Mouse (Mus musculus) adrenal gland, adult (tissue): ENCODE data around the gene Mknk2.

Experiments
- DNase-seq, 2 experiments: peaks; one replicate each; pipeline ENCODE4 v3.0.0; 2022 to 2023; ENCODE audit warnings: low spot score in 1 of 2; ENCODE audit not compliant: inconsistent age in 2 of 2

Gene Mknk2

DNA sequence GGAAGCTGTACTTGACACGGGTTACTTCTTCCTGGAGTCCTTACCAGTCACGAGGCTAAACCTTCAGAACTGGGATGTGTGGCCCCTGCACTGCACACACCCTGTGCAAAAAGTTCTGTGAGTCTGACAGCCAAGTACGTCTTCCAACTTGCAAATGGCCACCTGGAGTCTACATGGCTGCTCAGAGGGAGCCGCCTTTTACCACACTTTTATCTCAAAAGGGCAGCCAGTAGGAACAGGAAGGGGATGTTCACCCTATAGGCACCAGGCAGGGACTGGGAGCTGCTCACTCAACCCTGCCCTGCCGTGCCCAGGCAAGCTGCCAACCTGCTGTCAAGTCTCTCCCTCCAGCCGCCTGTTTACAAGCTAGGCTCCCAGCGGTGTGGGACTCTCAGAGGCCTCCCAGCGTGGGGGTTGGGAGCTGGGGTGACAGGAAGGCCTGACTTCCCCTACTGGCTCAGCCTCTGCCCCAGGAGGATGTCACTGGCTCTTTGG lies at the start of gene Mknk2:
Mknk2 (minus strand) TSS at position 171 of the 495 bp plus-strand sequence.
- peak; percentile 94 to 97 for DNase-seq

DNA sequence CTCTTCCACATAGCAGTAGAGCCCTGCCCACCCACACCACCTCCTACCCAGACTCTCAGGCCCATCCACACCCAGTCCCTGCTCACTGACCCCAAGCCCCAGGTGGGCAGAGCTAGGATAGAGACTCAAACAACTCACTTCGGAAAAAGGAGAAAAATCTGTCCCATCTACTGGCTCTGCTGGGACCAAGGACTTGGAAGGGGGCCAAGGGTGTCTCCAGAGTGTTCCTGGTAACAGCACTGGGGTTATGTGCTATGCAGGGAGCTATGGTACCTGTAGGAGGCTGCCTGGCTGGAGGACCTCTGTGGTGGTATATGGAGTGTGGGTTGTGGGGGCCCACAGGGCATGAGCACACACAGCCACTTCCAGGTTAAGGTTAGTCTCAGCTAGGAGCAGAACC lies 39.4 kb upstream of the Mknk2 start:
- peak; percentile 59 to 80 for DNase-seq

DNA sequence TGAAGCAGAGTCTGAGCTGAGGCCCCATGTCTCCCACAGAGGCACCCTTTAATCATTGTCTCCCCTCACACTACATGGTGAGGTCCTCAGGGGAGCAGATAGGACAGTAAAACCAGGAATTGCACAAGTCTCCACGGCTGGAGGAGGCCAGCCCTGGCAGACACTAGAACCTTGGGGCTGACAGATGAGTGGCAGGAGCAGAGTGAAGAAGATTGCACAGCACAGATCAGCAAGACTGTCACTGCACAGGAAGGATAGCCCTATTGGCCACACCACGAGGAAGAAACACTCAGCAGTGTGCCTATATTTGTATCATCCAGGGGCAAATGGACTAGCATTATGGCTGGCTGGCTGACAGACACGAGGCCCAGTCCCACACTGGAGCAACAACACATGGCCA lies 32.9 kb upstream of the Mknk2 start:
- peak in 1 of 2 experiments; percentile 69 for DNase-seq

DNA sequence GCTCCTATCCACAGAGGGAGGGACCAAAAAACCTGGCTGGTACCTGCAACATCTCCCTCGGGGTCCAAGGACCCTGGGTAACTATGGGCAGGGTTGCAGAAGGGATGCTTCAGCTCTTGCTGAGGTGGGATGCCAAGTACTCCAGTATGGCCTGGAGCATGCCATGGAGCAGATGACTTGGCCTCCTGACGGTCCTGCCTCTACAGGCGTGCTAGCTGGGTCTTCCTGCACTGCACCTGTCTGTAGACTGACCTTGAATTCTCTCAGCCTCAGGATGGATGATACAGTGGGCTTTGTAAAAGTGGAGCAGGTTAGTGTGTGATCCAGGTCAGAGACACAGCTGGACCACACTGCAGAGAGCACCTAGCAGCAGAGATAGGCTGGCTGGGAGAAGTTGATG lies 27.6 kb upstream of the Mknk2 start:
- DNase-seq: no peak

DNA sequence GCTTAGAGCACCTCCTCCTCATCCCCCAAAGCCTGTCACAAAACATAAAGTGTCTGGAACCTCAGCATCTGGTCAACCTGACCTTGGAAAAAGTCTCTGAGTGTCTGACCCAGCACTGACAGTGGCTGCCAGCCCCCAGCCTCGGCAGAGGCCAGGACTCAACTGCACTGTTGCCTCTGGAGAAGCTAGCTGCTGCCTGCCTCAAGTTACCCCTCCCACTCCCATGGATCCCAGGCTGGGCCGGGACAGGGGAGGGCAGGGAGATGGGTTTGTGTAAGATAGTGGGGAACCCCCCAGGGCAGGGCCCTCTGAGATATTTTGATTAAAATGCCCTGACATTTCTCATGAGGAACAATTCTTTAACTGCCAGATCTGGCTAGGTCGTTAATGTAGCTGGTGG lies 27.1 kb upstream of the Mknk2 start:
- DNase-seq: no peak

DNA sequence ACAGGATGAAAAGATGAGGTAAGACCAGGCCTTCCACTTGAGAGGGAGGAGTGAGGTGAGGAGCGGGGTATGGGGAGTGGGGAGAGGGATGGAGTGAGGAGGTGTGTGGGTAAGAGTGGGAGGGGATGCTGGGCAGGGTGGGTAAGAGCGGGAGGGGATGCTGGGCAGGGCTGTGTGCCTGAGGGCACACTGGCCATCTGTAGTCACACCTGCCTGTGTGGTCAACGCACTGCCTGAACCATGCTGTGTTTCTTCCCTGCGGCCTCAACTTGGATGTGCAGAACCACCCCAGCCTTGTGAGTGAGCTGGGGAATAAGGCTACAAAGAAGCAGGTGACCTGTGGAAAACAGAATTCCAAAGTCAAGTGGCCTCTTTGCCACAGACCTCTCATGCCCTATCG lies 26.5 kb upstream of the Mknk2 start:
- no peak for DNase-seq

DNA sequence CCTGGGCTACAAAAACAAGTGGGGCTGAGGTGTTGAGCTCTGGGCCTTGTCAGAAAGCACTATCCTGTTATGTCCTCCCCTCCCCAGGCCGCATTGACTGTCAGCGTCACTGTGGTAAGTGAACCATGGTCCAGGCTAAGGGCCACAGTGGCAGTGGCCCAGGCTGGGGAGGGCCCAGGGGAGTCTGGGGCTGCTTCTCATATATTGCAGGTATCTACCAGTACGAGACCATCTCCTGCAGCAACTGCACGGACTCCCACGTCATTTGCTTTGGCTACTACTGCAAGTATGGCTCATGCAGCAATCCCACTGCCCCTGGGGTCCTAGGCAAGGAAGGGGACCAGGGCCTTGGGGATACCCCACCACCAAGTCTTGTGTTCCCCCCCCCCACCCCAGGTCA lies 25.7 kb upstream of the Mknk2 start:
- no peak for DNase-seq

DNA sequence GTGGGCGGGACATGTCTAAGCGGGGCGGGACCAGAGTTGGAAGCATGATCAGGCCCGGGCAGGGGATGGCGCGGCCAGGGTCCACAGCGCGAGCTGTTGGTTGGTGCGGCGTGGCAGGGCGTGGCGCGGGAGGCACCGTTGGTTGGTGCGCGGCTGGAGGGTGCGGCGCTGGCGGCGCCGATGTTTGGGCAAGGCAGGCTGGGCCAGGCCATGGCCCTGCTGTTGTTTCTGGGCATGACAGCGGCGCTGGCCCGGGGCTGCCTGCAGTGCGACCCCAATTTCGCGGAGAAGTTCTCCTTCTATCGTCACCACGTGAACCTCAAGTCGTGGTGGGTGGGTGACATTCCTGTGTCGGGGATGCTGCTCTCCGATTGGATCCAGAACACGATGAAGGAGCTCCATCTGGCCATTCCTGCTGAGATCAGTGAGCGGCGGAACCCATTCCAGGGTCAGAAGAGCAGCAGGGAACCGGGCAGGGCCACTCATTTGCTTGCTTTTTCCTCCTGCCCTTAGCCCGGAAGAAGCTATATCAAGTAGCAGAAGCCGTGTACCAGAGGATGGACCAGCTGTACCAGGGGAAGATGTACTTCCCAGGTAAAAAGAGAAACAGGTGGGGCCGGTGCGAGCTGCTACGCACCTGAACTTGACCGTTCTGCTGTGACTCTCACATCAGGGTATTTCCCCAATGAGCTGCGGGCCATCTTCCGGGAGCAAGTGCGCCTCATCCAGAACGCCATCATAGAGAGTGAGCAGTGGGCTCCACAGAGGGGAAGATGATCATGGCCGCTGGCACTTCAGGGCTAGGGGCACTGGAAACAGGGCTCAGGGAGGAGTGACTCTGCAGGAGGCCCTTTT lies 24.9 kb upstream of the Mknk2 start:
- DNase-seq: peak; percentile 98 to 99

DNA sequence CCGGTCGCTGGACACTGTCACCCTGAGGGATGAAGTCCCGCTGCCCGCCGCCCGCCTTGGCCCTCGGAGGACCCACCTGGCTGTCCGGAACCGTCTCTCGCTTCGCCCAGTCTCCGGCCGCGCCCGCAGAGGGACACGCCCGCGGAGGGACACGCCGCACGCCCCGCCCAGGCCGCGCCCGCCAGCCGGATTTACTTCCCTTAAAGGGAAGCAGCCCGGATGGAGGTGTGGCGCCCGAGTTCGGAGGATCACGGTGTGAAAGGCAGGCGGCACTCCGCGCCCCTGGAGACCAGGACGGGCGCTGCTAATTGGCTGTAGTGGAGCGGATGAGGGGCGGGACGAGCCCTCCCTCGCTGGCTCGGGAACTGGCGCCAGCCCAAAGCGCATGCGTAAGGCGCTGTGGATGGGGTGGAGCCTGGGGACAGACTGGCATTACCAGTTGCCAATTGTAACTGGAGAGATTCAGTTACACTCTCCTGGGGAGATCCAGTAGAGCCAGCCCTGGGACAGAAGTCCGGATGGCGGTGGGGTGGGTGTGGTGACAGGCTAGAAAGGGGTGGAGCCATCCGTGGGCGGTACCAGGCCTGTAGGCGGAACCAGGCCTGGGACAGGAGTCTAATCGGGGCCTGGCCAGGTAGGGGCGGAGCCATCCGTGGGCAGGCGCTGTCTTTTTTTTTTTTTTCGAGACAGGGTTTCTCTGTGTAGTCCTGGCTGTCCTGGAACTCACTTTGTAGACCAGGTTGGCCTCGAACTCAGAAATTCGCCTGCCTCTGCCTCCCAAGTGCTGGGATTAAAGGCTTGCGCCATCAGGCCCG lies 24.0 kb upstream of the Mknk2 start, which contains the start of the genes Mob3a and Izumo4:
Mob3a (minus strand) TSS at position 257 of the 815 bp plus-strand sequence.
Izumo4 (plus strand) TSS at position 464 of the 815 bp plus-strand sequence.
- peak; percentile 100 for DNase-seq

DNA sequence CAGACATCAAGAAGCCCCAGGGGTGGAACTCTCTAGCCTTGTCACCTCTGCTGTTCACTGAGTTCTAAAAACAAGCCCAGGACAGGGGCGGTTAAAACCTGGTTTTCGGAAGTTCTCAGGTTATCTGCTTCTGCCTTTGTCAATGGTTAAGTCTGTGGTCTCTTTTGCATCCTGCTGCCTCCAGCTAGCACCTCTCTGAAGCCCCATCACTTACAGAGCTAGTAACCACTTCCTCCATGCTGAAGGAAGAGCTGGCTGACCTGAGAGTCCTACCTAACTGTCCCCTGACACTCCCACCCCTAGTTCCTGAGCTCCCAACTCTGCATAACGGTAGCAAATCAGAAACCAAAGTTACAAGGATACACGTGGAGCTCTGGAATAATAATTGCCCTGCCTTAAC lies 22.8 kb upstream of the Mknk2 start:
- DNase-seq: no peak

DNA sequence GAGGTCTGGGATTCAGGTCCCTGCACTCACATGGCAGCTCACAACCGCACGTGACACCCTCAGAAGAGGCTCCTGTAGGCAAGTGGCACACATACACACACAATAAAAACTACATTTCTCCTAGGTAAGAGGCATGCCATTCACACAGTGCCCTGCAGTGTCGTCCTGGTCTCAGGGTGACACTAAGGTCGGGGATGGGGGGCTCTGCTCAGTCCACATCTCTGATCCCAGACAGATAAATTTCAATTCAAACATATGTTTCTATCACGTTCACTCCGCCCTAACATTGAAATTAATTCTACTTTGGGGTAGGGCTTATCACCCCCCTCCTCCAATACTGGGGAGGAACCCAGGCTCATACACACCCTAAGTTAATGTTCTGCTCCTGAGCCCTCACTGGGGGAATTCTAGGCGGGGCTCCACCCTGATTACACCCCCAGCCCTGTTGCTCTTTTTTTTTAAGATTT lies 22.2 kb upstream of the Mknk2 start:
- DNase-seq: no peak

DNA sequence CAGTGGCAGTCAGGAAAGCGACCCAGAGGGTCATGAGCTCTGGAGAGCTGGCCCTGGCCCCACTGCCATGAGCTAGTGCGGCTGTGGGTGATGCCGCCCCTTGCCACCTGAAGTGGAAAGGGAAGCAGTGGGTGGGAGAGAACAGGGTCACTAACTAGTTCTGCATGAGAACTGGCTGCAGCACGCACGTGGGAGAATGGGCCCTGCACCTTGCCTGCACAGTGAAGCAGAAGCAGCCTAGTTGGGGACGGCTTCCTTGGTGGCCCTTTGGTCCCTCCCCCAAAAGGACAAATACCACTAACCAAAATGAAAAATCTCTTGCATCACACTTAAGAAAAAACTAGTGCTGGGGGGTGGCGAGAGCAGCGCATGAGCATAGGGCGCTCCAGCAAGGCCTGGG lies 20.7 kb upstream of the Mknk2 start:
- DNase-seq: no peak

DNA sequence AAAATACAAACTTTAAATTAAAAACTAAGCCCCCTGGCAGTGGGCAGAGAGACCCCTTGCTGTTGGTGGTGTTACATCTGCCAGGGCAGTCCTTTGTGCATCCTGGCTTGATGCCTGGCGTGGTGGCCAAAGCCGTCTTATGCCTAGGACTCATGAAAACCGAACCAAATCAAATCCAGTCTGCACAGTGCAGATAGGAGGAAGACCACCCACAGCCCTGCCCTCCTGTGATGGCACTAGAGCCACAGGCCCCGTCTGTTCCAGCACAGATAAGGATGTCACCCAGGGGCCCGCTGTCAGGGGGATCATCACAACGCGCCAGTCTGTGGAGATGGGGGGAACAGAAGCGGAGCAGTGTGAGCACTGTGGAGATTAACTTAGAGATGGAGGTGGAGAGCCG lies 19.9 kb upstream of the Mknk2 start:
- DNase-seq: no peak

DNA sequence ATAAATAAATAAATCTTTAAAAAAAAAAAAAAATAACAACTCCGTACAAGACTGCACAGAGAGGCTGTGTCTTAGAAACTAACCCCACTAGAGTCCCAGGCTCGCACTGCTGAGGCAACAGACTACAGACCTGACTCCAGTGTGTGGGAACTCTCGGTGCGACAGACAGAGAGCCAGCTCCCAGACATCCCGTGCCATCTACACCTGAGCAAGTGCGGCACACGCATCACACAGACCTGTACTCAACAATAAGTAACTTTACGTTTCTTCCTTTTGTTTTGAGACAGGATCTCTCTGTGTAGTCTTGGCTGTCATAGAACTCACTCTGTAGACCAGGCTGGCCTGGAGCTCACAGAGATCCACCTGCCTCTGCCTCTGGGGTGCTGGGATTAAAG lies 19.5 kb upstream of the Mknk2 start:
- DNase-seq: no peak

DNA sequence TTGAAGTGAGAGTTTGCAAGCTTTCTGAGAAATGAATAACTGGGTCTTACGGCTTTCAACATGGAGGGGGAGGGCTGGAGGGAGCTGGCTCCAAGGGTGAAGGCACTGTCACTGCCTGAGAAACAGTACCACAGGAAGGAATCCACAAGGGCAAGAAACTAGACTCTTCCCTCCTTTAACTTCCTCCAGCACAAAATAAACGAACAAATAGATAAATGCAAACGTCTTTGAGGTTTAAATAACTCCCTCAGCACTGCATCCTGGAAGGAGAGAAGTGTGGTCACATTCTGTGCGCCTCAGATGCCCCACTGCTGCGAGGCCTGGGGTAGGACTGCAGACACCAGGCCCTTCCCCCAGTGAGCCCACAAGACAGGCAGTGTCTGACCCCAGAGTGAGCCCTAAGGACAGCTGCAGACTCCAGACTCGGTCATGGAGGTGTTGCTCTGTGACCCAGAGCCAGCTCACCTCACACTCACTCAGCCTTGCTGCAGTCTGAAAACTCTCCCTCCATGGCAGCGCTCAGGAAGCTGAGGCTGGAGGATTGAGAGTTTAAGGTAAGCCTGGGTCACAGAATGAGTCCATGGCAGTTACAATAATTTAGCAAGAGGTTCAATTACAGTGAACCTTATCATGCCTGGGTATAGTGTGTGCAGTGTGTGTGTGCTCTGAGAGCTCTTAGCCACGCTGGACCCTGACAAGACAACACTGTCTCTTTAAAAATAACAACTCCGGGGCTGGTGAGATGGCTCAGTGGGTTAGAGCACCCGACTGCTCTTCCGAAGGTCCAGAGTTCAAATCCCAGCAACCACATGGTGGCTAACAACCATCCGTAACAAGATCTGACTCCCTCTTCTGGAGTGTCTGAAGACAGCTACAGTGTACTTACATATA lies 18.8 kb upstream of the Mknk2 start:
- no peak for DNase-seq

DNA sequence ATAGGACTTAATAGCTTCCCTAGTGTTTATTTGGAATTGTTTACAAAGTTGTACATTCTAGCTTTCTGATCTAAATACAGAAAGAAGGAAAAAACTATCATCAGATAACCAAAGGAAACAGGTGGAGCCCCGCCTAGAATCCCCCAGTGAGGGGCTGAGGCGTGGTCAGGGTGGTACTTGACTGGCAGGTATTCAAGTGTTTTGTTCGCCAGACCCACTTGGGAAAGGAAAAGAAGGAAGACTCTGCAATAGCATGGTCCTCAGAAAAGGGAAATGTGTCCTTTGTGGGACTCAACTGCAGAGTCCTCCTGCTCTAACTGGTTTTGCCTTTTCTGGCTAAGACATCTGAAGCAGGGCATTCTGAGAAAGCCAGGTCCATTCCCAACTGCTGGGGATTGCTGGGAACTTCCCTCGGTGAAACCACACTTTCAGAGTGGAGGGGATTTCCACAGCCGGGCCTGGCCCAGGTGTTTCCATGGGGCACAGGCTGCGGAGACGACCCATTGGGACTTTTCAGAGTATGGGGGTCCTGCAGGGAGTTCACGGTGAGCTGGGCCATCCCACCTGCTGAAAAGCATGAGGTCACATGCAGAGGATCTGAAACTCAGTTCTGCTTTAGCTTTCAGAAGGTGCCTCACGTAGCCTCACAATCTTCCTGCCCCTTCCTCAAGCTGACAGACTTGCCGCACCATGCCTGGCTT lies 18.0 kb upstream of the Mknk2 start:
- no peak for DNase-seq

DNA sequence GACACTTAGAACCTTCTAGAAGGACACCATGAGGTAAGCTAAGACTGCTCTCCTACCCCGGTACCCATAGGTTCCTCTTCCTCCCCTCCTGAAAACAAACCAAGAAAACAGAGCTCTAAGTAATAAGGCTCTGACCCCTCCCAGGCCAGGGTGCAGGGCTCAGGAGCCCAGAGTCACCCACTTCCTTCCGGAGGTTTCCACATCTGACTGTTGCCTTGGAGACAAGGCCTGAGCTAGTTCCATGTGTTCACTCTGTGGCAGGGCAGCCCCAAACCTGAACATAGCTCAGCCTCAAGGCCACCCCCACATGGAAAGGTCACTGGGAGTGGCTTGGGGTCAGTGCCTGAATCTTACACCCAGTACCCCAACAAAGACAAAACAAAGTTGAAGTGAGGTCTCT lies 17.3 kb upstream of the Mknk2 start:
- DNase-seq: peak; percentile 75 to 87

DNA sequence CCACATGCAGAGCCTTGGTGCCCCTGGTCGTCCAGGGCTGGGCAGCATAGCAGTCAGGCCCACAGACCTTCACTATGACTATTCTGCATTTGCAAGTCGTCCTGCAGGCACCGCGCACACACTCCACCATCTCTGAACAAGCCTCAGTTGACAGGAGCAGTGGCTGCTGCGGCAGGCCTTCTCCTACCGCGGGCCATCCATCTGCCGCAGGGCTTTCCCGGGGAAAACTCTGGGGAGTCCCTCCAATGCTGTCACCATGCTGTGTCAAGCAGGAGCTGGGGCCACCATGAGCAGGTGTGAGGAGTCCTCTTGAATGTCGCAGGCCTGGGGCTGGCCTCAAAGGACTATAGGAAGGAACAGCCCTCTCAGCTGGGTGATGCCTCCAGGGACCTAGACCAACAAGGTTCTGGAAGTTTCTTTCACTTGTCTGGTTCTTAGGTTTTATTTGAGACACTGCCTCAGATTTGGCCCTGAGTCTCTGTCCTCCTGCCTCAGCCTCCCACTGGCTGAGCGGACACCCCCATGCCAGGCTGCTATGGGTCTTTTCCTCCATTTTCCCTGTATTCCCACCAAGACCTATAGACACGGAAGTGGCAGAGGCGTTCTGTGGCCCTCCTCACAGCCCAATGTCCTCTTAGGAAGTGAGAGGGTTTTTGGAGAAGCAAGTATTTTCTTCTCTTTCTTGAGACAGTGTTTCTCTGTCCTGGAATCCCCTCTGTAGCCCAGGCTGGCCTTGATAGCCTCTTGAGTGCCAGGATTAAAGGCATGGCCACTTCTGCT lies 16.4 kb upstream of the Mknk2 start:
- no peak for DNase-seq

DNA sequence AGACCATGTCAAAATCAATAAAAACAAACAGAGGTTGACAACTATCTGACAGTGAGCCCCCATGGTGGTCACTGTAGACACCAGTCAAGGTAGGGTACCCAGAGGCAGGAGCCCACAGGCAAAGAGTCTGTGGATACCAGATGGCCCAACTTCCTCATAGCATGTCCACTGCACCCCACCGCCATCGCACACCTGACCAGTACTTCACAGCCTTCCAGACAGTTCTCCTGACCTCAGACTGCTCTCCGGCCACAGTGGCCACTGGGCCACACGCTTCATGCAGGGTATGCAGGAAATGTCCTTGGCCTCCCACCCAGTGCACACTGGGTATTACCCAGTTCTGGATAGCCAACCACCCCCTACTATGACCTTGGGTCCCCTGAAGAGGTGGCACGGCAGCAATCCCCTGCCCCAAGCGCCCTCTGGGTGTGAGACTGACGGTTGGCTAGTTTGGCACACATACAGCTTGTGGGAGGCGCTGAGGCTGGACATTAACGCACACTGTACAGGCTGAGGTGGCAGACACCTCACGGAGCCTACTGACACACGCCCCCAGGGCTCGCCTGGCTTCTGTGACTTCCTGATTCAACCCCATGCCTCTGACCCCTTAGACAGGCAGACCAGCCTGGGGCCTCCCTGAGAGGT lies 15.6 kb upstream of the Mknk2 start:
- DNase-seq: no peak
